Mouse (Mus musculus) brain, embryonic 14.5 days (tissue): ENCODE results near the gene Mfsd4a. TPM values are rescaled to one million over a fixed set of nuclear protein-coding genes. Genes with fewer than 3 reads are reported as not detected.

ENCODE experiments used
- DNase-seq: peaks from one replicate; pipeline ENCODE4 v3.0.0-alpha.2; 2011; ENCODE audit warnings: low read depth
- CTCF ChIP-seq: fragments of 200-500 bp; IDR thresholded peaks from 2 replicates; pipeline ENCODE4 v1.5.1; 2012; ENCODE audit warnings: inconsistent platforms, mild to moderate bottlenecking, moderate library complexity, borderline replicate concordance; ENCODE audit not compliant: insufficient read depth, insufficient read length; ENCODE audit errors: extremely low read depth
- POLR2A ChIP-seq: fragments of 200-500 bp; IDR thresholded peaks from 2 replicates; pipeline ENCODE4 v1.6.1; 2012; ENCODE audit warnings: mild to moderate bottlenecking, inconsistent platforms, borderline replicate concordance; ENCODE audit not compliant: poor library complexity, insufficient read depth, insufficient read length, severe bottlenecking; ENCODE audit errors: extremely low read depth
- polyA plus RNA-seq: library from polyadenylated mRNA; depleted of rRNA; stranded (reverse); fragments of >200 nt; gene quantifications from 2 replicates; pipeline ENCODE4 v1.2.3, GENCODE M21; 2012

The Mfsd4a gene
- polyA plus RNA-seq, 1 experiment, result 2.2 TPM

DNA sequence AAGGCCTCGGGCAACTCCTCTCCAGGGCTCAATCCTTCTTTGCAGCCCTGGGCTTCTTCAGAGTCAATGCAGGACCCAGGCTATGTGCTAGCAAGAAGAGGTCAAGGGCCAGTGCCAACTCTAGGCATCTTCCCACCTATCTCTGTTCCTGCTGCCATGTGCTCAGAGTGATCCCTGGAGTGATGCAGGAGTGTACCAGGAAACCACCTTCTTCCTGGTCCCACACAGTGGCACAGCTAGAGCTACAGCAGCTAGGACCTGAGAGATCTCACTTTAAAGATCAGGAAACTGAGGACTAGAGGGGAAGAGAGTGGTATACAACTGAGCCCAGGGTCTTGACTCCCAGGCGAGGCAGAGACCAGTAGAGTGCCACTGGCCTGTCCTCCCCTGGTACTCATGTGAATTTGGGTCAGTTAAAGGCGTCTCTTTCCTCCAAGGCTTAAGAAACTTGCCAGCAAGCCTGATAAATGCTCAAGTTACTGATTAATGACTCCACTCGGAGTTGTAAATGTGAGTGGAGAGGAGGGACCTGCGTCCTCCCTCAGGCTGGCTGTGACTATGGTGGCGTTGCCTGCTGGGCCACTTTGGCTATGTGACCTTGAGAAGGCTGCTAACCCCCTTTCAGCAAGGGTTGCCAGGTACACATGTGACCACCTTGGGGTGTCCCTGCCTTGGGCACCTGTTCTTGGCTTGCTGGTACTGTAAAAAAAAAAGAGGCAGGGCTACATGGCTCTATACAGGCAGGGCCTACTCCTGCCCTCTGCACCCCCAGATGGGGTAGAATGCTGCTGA is 5.9 kb downstream of the Mfsd4a start:
- no peak for DNase-seq
- TF ChIP-seq CTCF, result no peak
- TF ChIP-seq POLR2A, result no peak

DNA sequence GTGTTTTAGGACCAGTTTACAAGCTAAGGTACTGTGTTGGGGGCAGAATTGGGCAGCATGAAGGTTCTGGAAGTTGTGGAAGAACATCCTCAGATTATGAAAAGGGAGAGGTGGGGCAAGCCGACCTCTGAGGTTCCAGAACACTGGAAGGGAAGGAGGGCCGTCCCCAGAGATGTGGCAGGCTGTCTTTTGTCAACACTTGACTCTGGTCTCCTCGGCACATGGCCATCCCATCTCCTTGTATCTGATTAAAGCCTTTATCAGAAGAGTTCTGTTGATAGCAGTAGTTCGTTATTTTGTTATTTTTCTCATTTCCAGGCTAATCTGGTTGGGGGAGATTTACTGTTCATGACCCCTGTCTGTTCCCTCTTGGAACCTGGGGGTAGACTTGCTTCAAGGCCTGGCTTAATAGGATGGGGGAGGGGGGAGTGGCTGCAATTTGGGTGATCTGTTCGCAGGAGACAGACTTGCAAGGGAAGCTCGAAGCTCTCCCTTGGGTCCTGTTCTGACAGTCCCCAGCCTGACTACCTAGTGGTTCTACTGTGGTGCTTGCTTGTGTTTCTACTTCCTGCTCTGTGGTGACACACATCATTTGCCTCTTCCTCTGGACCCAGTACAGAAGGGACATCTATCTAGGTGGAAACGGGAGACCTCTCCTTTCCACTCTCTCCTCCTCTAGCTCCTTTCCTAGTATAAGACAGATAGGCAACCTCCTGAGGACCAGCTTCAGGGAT is 7.7 kb downstream of the Mfsd4a start:
- no peak for DNase-seq
- TF ChIP-seq POLR2A, result no peak
- TF ChIP-seq CTCF, result no peak

DNA sequence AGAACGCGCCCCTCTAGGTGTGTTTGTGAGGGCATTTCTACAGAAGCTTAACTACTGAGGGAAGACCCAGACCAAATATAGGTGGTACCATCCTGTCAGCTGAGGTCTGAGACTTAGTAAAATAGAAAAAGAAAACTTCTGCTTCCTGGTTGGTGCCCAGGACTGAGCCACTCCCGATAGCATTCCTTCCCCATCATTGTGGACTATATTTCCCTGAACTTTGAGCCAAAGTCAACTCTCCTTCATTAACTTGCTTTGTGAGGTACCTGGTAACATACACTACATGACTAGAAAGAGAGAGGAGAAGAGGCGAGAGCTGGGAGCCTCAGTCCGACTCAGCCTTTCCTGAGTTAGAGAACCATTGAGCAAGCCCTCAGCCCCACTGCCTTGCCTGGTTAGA is 9.3 kb downstream of the Mfsd4a start:
- no peak for TF ChIP-seq POLR2A
- no peak for TF ChIP-seq CTCF
- DNase-seq, result no peak

DNA sequence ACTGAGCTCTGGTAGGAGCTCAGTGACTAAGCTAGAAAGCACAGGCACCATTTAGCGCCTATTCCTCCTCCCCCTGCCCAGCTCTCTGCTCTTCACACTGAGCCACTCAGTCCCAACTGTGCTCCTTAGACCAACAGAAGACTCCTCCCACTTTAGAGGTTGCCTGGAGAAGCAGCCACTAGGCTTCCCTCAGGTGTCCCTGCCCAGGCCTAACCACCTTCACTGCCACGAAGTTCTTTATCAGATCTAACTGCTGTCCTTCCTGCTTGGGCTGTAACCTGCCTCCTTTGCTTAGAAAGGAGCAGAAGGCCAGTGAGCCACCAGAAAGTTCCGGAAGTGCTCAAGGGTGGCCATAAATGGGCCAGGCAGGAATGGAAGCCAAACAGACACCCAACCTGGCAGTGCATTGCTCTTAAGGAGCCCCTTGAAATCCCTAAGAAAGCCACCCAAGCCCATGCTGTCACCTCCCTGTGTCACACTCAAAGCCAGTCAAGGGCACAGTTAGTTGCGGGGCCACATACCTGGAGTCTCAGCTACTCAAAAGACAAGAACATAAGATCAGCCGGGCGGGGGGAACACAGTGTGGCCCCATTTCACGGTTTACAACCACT is 12.7 kb downstream of the Mfsd4a start:
- DNase-seq, result no peak
- TF ChIP-seq CTCF (no peak), POLR2A (no peak)

DNA sequence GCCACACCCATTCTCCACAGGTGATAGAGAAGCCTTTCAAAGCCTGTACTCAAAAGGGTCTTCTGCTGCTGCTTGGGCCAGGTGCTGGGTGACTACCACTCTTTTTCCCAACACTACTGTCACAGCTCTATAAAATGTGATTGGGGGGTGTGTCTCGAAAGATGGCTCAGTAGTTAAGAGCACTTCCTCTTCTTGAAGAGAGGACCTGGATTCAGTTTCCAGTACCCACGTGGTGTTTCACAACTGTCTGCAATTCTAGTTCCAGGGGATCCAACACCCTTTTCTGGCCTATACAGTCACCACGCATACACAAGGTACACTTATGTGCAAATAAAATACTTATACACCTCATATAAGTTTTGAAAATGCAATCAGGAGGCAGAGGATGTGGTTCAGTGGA is 13.5 kb downstream of the Mfsd4a start:
- TF ChIP-seq POLR2A (no peak), CTCF (no peak)
- no peak for DNase-seq

DNA sequence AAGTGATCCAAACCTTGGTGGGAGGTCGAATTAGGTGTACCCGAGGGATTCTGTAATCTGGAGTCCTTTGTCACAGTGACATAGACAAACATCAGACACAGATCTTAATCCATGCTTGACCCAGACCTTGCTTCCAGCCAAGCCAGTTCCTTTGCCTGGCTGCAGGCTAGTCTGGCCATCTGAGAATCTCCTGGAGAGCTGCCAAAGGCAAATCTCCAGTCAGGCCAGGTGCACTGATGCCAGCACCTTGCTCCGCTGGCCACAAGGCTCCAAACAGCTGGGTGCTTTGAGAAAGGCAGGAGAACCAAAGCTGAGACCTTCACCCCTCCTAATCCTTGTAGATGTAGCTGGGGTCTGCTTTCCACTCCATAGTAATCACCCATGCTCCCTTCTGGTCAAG is 16.1 kb downstream of the Mfsd4a start:
- no peak for DNase-seq
- TF ChIP-seq POLR2A (no peak), CTCF (no peak)

DNA sequence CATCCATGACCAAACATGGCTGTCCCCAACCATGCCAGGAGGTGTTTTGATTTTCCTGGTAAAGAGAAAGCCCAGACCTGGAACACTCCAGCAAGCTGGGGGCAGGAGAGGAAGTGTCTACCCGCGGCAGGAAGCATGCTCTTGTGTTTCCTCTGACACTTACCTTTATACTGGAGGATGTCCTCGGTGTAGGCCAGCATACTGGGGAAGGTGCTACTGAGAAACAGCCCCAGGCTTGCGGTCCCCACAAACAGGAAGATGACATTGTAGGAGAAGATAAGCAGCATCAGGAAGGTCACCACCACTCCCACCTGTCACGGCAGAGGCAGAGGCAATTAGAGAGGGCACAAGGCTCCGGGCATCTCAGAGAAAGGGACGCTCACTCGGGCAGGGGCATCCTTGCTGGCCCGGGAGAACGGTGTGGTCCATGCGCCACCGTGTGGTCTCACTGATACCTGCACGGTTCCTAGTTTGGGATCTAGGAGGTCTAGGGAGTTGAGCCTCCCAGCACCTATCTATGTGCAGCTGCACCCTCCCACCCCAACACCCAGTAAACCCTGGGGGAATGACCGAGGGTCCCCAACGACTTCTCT is 21.6 kb downstream of the Mfsd4a start:
- DNase-seq, result peak; percentile 65
- TF ChIP-seq CTCF (peak; percentile 92), POLR2A (no peak)

DNA sequence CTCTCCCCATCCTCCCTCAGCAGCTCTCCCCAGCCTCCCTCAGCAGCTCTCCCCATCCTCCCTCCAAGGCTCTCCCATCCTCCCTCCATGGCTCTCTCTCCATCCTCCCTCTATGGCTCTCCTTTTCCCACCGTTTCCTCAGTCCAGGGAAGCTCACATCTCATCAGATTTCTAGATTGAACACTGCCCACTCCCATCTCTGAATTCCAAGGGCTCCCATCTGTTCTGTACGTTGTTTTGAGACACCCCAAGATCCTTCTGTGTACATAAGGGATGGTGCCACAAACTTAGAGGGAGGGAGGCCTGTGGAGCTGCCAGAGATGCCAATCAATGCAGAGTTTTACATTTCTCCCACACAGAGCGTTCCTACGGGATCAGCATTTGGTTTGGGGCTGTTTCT is 24.1 kb downstream of the Mfsd4a start:
- TF ChIP-seq POLR2A (no peak), CTCF (no peak)
- DNase-seq, result peak; percentile 69

DNA sequence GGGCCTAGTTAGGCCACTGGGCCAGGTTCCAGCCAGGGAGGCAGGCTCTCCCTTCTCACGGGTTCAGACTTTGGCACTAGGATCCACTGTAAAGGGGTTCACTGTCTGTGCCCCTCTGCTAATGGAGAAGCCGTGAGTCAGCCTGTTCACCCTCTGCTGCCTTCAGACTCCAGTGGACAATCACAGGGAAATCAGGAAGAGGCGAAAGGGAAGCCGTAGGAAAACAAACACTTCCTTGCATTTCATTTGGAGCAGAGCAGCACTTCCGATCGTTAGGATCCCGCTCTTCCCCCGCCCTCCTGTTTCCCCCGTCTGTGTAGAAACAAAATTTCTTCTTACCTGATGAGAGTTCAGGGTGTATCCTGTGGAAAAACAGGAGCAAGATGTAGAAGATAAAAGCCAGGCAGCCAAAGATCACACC is 27.7 kb downstream of the Mfsd4a start:
- DNase-seq, result peak; percentile 20
- no peak for TF ChIP-seq CTCF
- TF ChIP-seq POLR2A, result no peak

DNA sequence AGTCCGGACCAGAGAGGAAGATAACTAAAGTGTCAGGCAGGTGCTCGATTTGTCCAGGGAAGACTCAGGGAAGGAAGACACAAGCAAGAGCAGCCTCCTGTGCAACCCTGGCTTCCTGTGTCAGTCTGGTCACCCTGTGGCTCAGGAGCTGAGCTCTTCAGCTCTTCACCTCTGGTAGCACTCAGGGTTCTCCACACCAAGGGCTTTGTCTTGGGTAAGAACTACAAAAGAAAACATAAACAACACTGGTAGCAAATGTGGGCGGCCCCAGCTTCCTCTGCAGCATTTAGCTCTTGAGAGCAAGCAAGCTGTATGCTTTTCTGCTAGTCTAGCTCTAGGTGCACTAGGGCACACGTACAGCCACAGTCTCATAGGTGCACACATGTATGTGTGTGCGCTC is 29.1 kb downstream of the Mfsd4a start:
- no peak for DNase-seq
- TF ChIP-seq CTCF, result no peak
- TF ChIP-seq POLR2A, result no peak

DNA sequence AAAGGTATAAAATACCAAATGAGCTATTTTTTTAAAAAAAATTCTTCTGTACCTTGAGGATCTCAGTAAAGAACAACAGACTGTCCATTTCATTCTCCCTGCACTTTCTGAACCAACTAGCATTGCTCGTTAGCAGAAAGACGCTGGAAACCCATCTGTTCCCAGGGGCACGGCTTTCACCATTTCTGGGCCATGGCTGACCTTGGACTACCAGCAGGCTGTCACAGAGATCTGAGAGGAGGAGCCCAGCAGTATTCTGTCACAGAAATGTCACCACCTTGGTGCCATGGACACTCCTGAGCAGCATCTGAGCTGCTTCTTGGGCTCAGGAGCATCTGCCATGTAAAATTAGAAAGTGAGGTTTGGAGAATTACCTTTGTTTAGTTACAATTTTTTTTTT is 30.1 kb downstream of the Mfsd4a start:
- TF ChIP-seq CTCF, result no peak
- TF ChIP-seq POLR2A, result no peak
- peak; percentile 8 for DNase-seq
